Mouse (Mus musculus): ENCODE results near the gene Zfyve28. TPM values are rescaled to one million over a fixed set of nuclear protein-coding genes. Genes with fewer than 3 reads are reported as not detected.

Gene Zfyve28
- polyA plus RNA-seq, 1 experiment, result 2.8 TPM

- Histone ChIP-seq H3K4me3 (ENCODE audit: low read depth, low read length) (no peak overlapping the region), H3K27ac (ENCODE audit: insufficient read depth, low read length) (no peak overlapping the region), H3K9me3 (replicated peaks; ENCODE audit: control insufficient read depth, insufficient read depth, low read length, poor library complexity, severe bottlenecking) (no peaks in the 10 kb centered on the region), H3K4me1 (ENCODE audit: control insufficient read depth, insufficient read depth, low read length) (no peaks in the 10 kb centered on the region), H3K9ac (ENCODE audit: low read depth, poor library complexity, severe bottlenecking) (no peak overlapping the region), H3K27me3 (ENCODE audit: control insufficient read depth, insufficient read depth, low read length, poor library complexity, severe bottlenecking) (no peaks in the 10 kb centered on the region), H3K36me3 (ENCODE audit: control insufficient read depth, insufficient read depth, low read length, poor library complexity, severe bottlenecking) (no peaks in the 10 kb centered on the region)
- TF ChIP-seq CTCF (IDR thresholded peaks at IDR 0.05; ENCODE audit: low read depth, low read length) (no peak), EP300 (IDR thresholded peaks at IDR 0.05; ENCODE audit: insufficient read depth, low read depth, low read length) (no peak), POLR2A (IDR thresholded peaks at IDR 0.05; ENCODE audit: insufficient read depth, low read length) (no peak)
Measured at GRCm38 (mm10) chr5:34284156-34284750, 4.0 kb downstream of the Zfyve28 start.

- H3K9me3 ChIP-seq (replicated peaks; ENCODE audit: control insufficient read depth, insufficient read depth, low read length, poor library complexity, severe bottlenecking), result no peaks in the 10 kb centered on the region
- no peak overlapping the region for H3K27ac ChIP-seq (ENCODE audit: insufficient read depth, low read length)
- no peak overlapping the region for H3K4me3 ChIP-seq (ENCODE audit: low read depth, low read length)
- H3K36me3 ChIP-seq (ENCODE audit: control insufficient read depth, insufficient read depth, low read length, poor library complexity, severe bottlenecking), result no peaks in the 10 kb centered on the region
- no peak overlapping the region for H3K9ac ChIP-seq (ENCODE audit: low read depth, poor library complexity, severe bottlenecking)
- H3K4me1 ChIP-seq (ENCODE audit: control insufficient read depth, insufficient read depth, low read length), result no peaks in the 10 kb centered on the region
- TF ChIP-seq CTCF (IDR thresholded peaks at IDR 0.05; ENCODE audit: low read depth, low read length) (no peak), EP300 (IDR thresholded peaks at IDR 0.05; ENCODE audit: insufficient read depth, low read depth, low read length) (no peak), POLR2A (IDR thresholded peaks at IDR 0.05; ENCODE audit: insufficient read depth, low read length) (no peak)
- no peaks in the 10 kb centered on the region for H3K27me3 ChIP-seq (ENCODE audit: control insufficient read depth, insufficient read depth, low read length, poor library complexity, severe bottlenecking)
Measured at GRCm38 (mm10) chr5:34283355-34283754, 4.9 kb downstream of the Zfyve28 start.

- Histone ChIP-seq H3K9ac (ENCODE audit: low read depth, poor library complexity, severe bottlenecking) (no peak overlapping the region), H3K27me3 (ENCODE audit: control insufficient read depth, insufficient read depth, low read length, poor library complexity, severe bottlenecking) (no peaks in the 10 kb centered on the region), H3K27ac (ENCODE audit: insufficient read depth, low read length) (no peak overlapping the region), H3K9me3 (replicated peaks; ENCODE audit: control insufficient read depth, insufficient read depth, low read length, poor library complexity, severe bottlenecking) (no peaks in the 10 kb centered on the region), H3K36me3 (ENCODE audit: control insufficient read depth, insufficient read depth, low read length, poor library complexity, severe bottlenecking) (no peaks in the 10 kb centered on the region), H3K4me3 (ENCODE audit: low read depth, low read length) (no peak overlapping the region), H3K4me1 (ENCODE audit: control insufficient read depth, insufficient read depth, low read length) (no peaks in the 10 kb centered on the region)
- TF ChIP-seq CTCF (IDR thresholded peaks at IDR 0.05; ENCODE audit: low read depth, low read length) (no peak), POLR2A (IDR thresholded peaks at IDR 0.05; ENCODE audit: insufficient read depth, low read length) (no peak), EP300 (IDR thresholded peaks at IDR 0.05; ENCODE audit: insufficient read depth, low read depth, low read length) (no peak)
Measured at GRCm38 (mm10) chr5:34280976-34281375, 7.3 kb downstream of the Zfyve28 start.

GRCm38 (mm10) chr5:34279214-34279613, 9.0 kb downstream of the Zfyve28 start:
- no peaks in the 10 kb centered on the region for H3K27me3 ChIP-seq (ENCODE audit: control insufficient read depth, insufficient read depth, low read length, poor library complexity, severe bottlenecking)
- H3K36me3 ChIP-seq (ENCODE audit: control insufficient read depth, insufficient read depth, low read length, poor library complexity, severe bottlenecking), result no peaks in the 10 kb centered on the region
- no peak overlapping the region for H3K4me3 ChIP-seq (ENCODE audit: low read depth, low read length)
- H3K9ac ChIP-seq (ENCODE audit: low read depth, poor library complexity, severe bottlenecking), result no peak overlapping the region
- no peaks in the 10 kb centered on the region for H3K9me3 ChIP-seq (replicated peaks; ENCODE audit: control insufficient read depth, insufficient read depth, low read length, poor library complexity, severe bottlenecking)
- no peak overlapping the region for H3K27ac ChIP-seq (ENCODE audit: insufficient read depth, low read length)
- H3K4me1 ChIP-seq (ENCODE audit: control insufficient read depth, insufficient read depth, low read length), result no peaks in the 10 kb centered on the region
- TF ChIP-seq CTCF (IDR thresholded peaks at IDR 0.05; ENCODE audit: low read depth, low read length), result no peak
- TF ChIP-seq POLR2A (IDR thresholded peaks at IDR 0.05; ENCODE audit: insufficient read depth, low read length), result no peak
- TF ChIP-seq EP300 (IDR thresholded peaks at IDR 0.05; ENCODE audit: insufficient read depth, low read depth, low read length), result no peak

- H3K4me1 ChIP-seq (ENCODE audit: control insufficient read depth, insufficient read depth, low read length), result no peaks in the 10 kb centered on the region
- no peak overlapping the region for H3K4me3 ChIP-seq (ENCODE audit: low read depth, low read length)
- no peaks in the 10 kb centered on the region for H3K36me3 ChIP-seq (ENCODE audit: control insufficient read depth, insufficient read depth, low read length, poor library complexity, severe bottlenecking)
- H3K9ac ChIP-seq (ENCODE audit: low read depth, poor library complexity, severe bottlenecking), result no peak overlapping the region
- no peaks in the 10 kb centered on the region for H3K9me3 ChIP-seq (replicated peaks; ENCODE audit: control insufficient read depth, insufficient read depth, low read length, poor library complexity, severe bottlenecking)
- TF ChIP-seq POLR2A (IDR thresholded peaks at IDR 0.05; ENCODE audit: insufficient read depth, low read length) (no peak), EP300 (IDR thresholded peaks at IDR 0.05; ENCODE audit: insufficient read depth, low read depth, low read length) (no peak), CTCF (IDR thresholded peaks at IDR 0.05; ENCODE audit: low read depth, low read length) (no peak)
- no peak overlapping the region for H3K27ac ChIP-seq (ENCODE audit: insufficient read depth, low read length)
- H3K27me3 ChIP-seq (ENCODE audit: control insufficient read depth, insufficient read depth, low read length, poor library complexity, severe bottlenecking), result no peaks in the 10 kb centered on the region
Measured at GRCm38 (mm10) chr5:34278058-34278457, 10.2 kb downstream of the Zfyve28 start.

GRCm38 (mm10) chr5:34276746-34277145, 11.5 kb downstream of the Zfyve28 start:
- H3K4me3 ChIP-seq (ENCODE audit: low read depth, low read length), result no peak overlapping the region
- TF ChIP-seq EP300 (IDR thresholded peaks at IDR 0.05; ENCODE audit: insufficient read depth, low read depth, low read length) (no peak), CTCF (IDR thresholded peaks at IDR 0.05; ENCODE audit: low read depth, low read length) (no peak), POLR2A (IDR thresholded peaks at IDR 0.05; ENCODE audit: insufficient read depth, low read length) (no peak)
- no peaks in the 10 kb centered on the region for H3K27me3 ChIP-seq (ENCODE audit: control insufficient read depth, insufficient read depth, low read length, poor library complexity, severe bottlenecking)
- H3K36me3 ChIP-seq (ENCODE audit: control insufficient read depth, insufficient read depth, low read length, poor library complexity, severe bottlenecking), result no peaks in the 10 kb centered on the region
- H3K9ac ChIP-seq (ENCODE audit: low read depth, poor library complexity, severe bottlenecking), result no peak overlapping the region
- no peaks in the 10 kb centered on the region for H3K9me3 ChIP-seq (replicated peaks; ENCODE audit: control insufficient read depth, insufficient read depth, low read length, poor library complexity, severe bottlenecking)
- H3K4me1 ChIP-seq (ENCODE audit: control insufficient read depth, insufficient read depth, low read length), result no peaks in the 10 kb centered on the region
- H3K27ac ChIP-seq (ENCODE audit: insufficient read depth, low read length), result no peak overlapping the region
